Mouse (Mus musculus): Measurements from ENCODE around the gene Arhgef18. TPM values are rescaled to one million over a fixed set of nuclear protein-coding genes. Genes with fewer than 3 reads are reported as not detected.
A peak's percentile ranks its signal among the peaks of the same experiment; 100 is the strongest.

Arhgef18 gene
- polyA plus RNA-seq, 1 experiment = 34.7 TPM

DNA sequence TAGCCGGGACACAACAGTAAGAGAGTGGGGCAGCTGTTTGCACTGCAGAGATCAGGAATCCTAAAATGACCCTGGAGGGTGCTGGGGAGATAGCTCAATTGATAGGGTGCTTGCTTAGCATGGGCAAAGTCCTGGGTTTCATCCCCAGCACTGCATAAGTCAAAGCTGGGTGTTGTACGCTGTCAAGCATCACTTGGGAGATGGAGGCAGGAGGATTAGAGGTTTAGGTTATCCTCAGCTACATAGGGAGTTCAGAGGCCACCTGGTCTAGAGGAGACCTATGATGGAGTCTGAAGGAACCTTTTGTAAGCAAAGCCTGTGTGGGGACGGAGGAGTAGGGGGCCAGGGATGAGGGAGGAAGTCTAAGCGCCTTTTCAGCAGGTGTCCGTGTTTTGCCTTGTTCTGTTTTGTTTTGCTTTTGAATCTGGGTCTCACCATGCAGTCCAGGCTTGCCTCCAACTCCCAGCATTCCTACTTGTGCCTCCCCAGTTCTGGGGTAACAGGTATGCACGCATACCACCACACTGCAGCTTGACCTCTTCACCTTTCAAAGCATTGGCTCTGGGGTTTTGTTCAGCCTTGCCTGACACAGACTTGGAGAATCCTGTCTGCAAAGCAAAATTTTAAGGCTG is 38.9 kb upstream of the Arhgef18 start:
- WGBS = 4% methylated on average over 6 of the region's 6 CpGs
- H3K27ac ChIP-seq (ENCODE audit: control insufficient read depth, insufficient read depth, low read depth, low read length, poor library complexity) = peak overlapping the region; percentile 81
- TF ChIP-seq CTCF (IDR thresholded peaks at IDR 0.05; ENCODE audit: control insufficient read depth, insufficient read depth, low read length) = no peak
- no peak for TF ChIP-seq POLR2A (IDR thresholded peaks at IDR 0.05; ENCODE audit: borderline replicate concordance, control insufficient read depth, low read depth, low read length)
- H3K4me3 ChIP-seq (replicated peaks; ENCODE audit: control insufficient read depth, low read depth, low read length) = peak overlapping the region; percentile 89
- peaks cover 2% of the 10 kb centered on the region; the same call in 1 of the 2 replicates for H3K4me1 ChIP-seq (ENCODE audit: control insufficient read depth, insufficient read depth, low read length)

GRCm38 (mm10) chr8:3354443-3354812 is 38.4 kb upstream of the Arhgef18 start:
- peak overlapping the region; percentile 89 for H3K4me3 ChIP-seq (replicated peaks; ENCODE audit: control insufficient read depth, low read depth, low read length)
- WGBS = 4% methylated on average over 5 of the region's 5 CpGs
- peak overlapping the region; percentile 81 for H3K27ac ChIP-seq (ENCODE audit: control insufficient read depth, insufficient read depth, low read depth, low read length, poor library complexity)
- peaks cover 2% of the 10 kb centered on the region; the same call in 1 of the 2 replicates for H3K4me1 ChIP-seq (ENCODE audit: control insufficient read depth, insufficient read depth, low read length)
- no peak for TF ChIP-seq POLR2A (IDR thresholded peaks at IDR 0.05; ENCODE audit: borderline replicate concordance, control insufficient read depth, low read depth, low read length)
- no peak for TF ChIP-seq CTCF (IDR thresholded peaks at IDR 0.05; ENCODE audit: control insufficient read depth, insufficient read depth, low read length)

GRCm38 (mm10) chr8:3355586-3355985 is 37.2 kb upstream of the Arhgef18 start:
- TF ChIP-seq POLR2A (IDR thresholded peaks at IDR 0.05; ENCODE audit: borderline replicate concordance, control insufficient read depth, low read depth, low read length) = no peak
- TF ChIP-seq CTCF (IDR thresholded peaks at IDR 0.05; ENCODE audit: control insufficient read depth, insufficient read depth, low read length) = peak; percentile 41; the same call in 1 of the 2 replicates
- Histone ChIP-seq H3K4me1 (ENCODE audit: control insufficient read depth, insufficient read depth, low read length) (peaks cover 2% of the 10 kb centered on the region; the same call in 1 of the 2 replicates), H3K4me3 (replicated peaks; ENCODE audit: control insufficient read depth, low read depth, low read length) (peak overlapping the region; percentile 89), H3K27ac (ENCODE audit: control insufficient read depth, insufficient read depth, low read depth, low read length, poor library complexity) (peak overlapping the region; percentile 81)
- 4% methylated on average over 6 of the region's 6 CpGs for WGBS

- TF ChIP-seq POLR2A (IDR thresholded peaks at IDR 0.05; ENCODE audit: borderline replicate concordance, control insufficient read depth, low read depth, low read length) (no peak), CTCF (IDR thresholded peaks at IDR 0.05; ENCODE audit: control insufficient read depth, insufficient read depth, low read length) (peak; percentile 84)
- H3K4me3 ChIP-seq (replicated peaks; ENCODE audit: control insufficient read depth, low read depth, low read length) = no peak overlapping the region
- WGBS = 22% methylated on average over 4 of the region's 4 CpGs
- no peaks in the 10 kb centered on the region; the same call in 1 of the 2 replicates for H3K4me1 ChIP-seq (ENCODE audit: control insufficient read depth, insufficient read depth, low read length)
- no peak overlapping the region for H3K27ac ChIP-seq (ENCODE audit: control insufficient read depth, insufficient read depth, low read depth, low read length, poor library complexity)
Observed at GRCm38 (mm10) chr8:3358060-3358459, 34.7 kb upstream of the Arhgef18 start.

- TF ChIP-seq CTCF (IDR thresholded peaks at IDR 0.05; ENCODE audit: control insufficient read depth, insufficient read depth, low read length) (no peak), POLR2A (IDR thresholded peaks at IDR 0.05; ENCODE audit: borderline replicate concordance, control insufficient read depth, low read depth, low read length) (no peak)
- WGBS = 88% methylated on average over 5 of the region's 5 CpGs
Observed at GRCm38 (mm10) chr8:3367086-3367485, 25.7 kb upstream of the Arhgef18 start.

GRCm38 (mm10) chr8:3368091-3368490 is 24.7 kb upstream of the Arhgef18 start:
- WGBS = 19% methylated on average over 1 of the region's 1 CpGs

More at GRCm38 (mm10) chr8:3367086-3367485, 25.7 kb upstream of the Arhgef18 start:
- no peak overlapping the region for H3K4me3 ChIP-seq (replicated peaks; ENCODE audit: control insufficient read depth, low read depth, low read length)
- H3K27ac ChIP-seq (ENCODE audit: control insufficient read depth, insufficient read depth, low read depth, low read length, poor library complexity) = no peak overlapping the region
- no peaks in the 10 kb centered on the region; the same call in 1 of the 2 replicates for H3K4me1 ChIP-seq (ENCODE audit: control insufficient read depth, insufficient read depth, low read length)

GRCm38 (mm10) chr8:3375748-3376147 is 17.1 kb upstream of the Arhgef18 start:
- TF ChIP-seq CTCF (IDR thresholded peaks at IDR 0.05; ENCODE audit: control insufficient read depth, insufficient read depth, low read length) (peak; percentile 22; the same call in 1 of the 2 replicates), POLR2A (IDR thresholded peaks at IDR 0.05; ENCODE audit: borderline replicate concordance, control insufficient read depth, low read depth, low read length) (no peak)
- Histone ChIP-seq H3K4me3 (replicated peaks; ENCODE audit: control insufficient read depth, low read depth, low read length) (no peak overlapping the region), H3K4me1 (ENCODE audit: control insufficient read depth, insufficient read depth, low read length) (no peaks in the 10 kb centered on the region), H3K27ac (ENCODE audit: control insufficient read depth, insufficient read depth, low read depth, low read length, poor library complexity) (no peak overlapping the region)

More at GRCm38 (mm10) chr8:3368091-3368490, 24.7 kb upstream of the Arhgef18 start:
- Histone ChIP-seq H3K4me1 (ENCODE audit: control insufficient read depth, insufficient read depth, low read length) (no peaks in the 10 kb centered on the region; the same call in 1 of the 2 replicates), H3K27ac (ENCODE audit: control insufficient read depth, insufficient read depth, low read depth, low read length, poor library complexity) (no peak overlapping the region), H3K4me3 (replicated peaks; ENCODE audit: control insufficient read depth, low read depth, low read length) (no peak overlapping the region)
- no peak for TF ChIP-seq CTCF (IDR thresholded peaks at IDR 0.05; ENCODE audit: control insufficient read depth, insufficient read depth, low read length)
- TF ChIP-seq POLR2A (IDR thresholded peaks at IDR 0.05; ENCODE audit: borderline replicate concordance, control insufficient read depth, low read depth, low read length) = no peak

- Histone ChIP-seq H3K27ac (ENCODE audit: control insufficient read depth, insufficient read depth, low read depth, low read length, poor library complexity) (no peak overlapping the region), H3K4me1 (ENCODE audit: control insufficient read depth, insufficient read depth, low read length) (no peaks in the 10 kb centered on the region), H3K4me3 (replicated peaks; ENCODE audit: control insufficient read depth, low read depth, low read length) (no peak overlapping the region)
- TF ChIP-seq CTCF (IDR thresholded peaks at IDR 0.05; ENCODE audit: control insufficient read depth, insufficient read depth, low read length) (no peak), POLR2A (IDR thresholded peaks at IDR 0.05; ENCODE audit: borderline replicate concordance, control insufficient read depth, low read depth, low read length) (no peak)
- 72% methylated on average over 11 of the region's 11 CpGs for WGBS
Observed at GRCm38 (mm10) chr8:3376641-3377274, 16.0 kb upstream of the Arhgef18 start.
